Mouse (Mus musculus) right cerebral cortex, postnatal 4 days (tissue): Measurements from ENCODE around the gene Urah.
A peak's percentile ranks its signal among the peaks of the same experiment; 100 is the strongest.

ENCODE experiments used
- DNase-seq: peaks from one replicate; pipeline ENCODE4 v3.0.0-alpha.2; 2022

Gene Urah

GRCm38 (mm10) chr7:140834968-140835757 is at the start of gene Urah:
Gene Urah, plus strand, starts transcription at chr7:140835018.
- no peak for DNase-seq

GRCm38 (mm10) chr7:140787406-140788052 is 47.3 kb upstream of the Urah start, which contains the start of gene Syce1:
Gene Syce1, minus strand, starts transcription at chr7:140787852.
- DNase-seq = no peak

- DNase-seq = no peak
Measured at GRCm38 (mm10) chr7:140788053-140788435, 46.8 kb upstream of the Urah start.

GRCm38 (mm10) chr7:140793541-140793940 is 41.3 kb upstream of the Urah start:
- no peak for DNase-seq

GRCm38 (mm10) chr7:140797619-140798018 is 37.2 kb upstream of the Urah start:
- DNase-seq = no peak

GRCm38 (mm10) chr7:140798212-140798611 is 36.6 kb upstream of the Urah start:
- no peak for DNase-seq

- DNase-seq = no peak
Measured at GRCm38 (mm10) chr7:140802629-140803028, 32.2 kb upstream of the Urah start.

GRCm38 (mm10) chr7:140805704-140806103 is 29.1 kb upstream of the Urah start:
- DNase-seq = no peak

- DNase-seq = no peak
Measured at GRCm38 (mm10) chr7:140810496-140810895, 24.3 kb upstream of the Urah start.

- no peak for DNase-seq
Measured at GRCm38 (mm10) chr7:140811714-140812113, 23.1 kb upstream of the Urah start.

GRCm38 (mm10) chr7:140812850-140813249 is 22.0 kb upstream of the Urah start:
- no peak for DNase-seq

GRCm38 (mm10) chr7:140820173-140820572 is 14.6 kb upstream of the Urah start:
- no peak for DNase-seq

GRCm38 (mm10) chr7:140821305-140821652 is 13.5 kb upstream of the Urah start:
- no peak for DNase-seq

GRCm38 (mm10) chr7:140821653-140822329 is 13.0 kb upstream of the Urah start, which contains the start of gene Zfp941:
Gene Zfp941, minus strand, starts transcription at chr7:140822178.
- DNase-seq = peak; percentile 71

- no peak for DNase-seq
Measured at GRCm38 (mm10) chr7:140822731-140823130, 12.1 kb upstream of the Urah start.

- no peak for DNase-seq
Measured at GRCm38 (mm10) chr7:140828171-140828881, 6.5 kb upstream of the Urah start.

- DNase-seq = no peak
Measured at GRCm38 (mm10) chr7:140831447-140831846, 3.4 kb upstream of the Urah start.

GRCm38 (mm10) chr7:140833341-140833740 is 1.5 kb upstream of the Urah start:
- no peak for DNase-seq

GRCm38 (mm10) chr7:140835758-140836087 is 905 bp downstream of the Urah start:
- DNase-seq = no peak

- DNase-seq = peak; percentile 2
Measured at GRCm38 (mm10) chr7:140836243-140837115, 1.7 kb downstream of the Urah start.

- no peak for DNase-seq
Measured at GRCm38 (mm10) chr7:140839556-140839955, 4.7 kb downstream of the Urah start.
